Mouse (Mus musculus): ENCODE measurements around the gene E2f7.

E2f7 gene

DNA sequence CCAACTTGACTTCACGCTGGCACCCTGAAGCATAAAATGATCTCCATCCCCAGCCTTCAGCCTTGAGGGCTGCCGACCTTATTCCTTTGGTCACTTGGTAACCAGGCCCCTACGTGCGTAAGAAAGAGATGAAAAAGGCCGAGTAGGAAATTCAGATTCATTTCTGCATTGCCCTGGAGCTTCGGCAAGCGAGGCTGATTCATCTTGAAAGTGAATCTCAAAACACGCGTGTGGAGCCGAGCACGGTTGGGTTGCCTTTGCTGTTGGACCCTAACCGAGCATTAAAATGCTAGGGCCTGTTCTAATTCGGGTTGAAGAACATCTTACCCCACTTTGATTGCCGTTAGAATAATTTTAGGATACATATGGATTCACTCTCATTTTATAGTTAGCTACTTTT, 28.6 kb downstream of the E2f7 start:
- no peak for DNase-seq (ENCODE audit: low spot score)

DNA sequence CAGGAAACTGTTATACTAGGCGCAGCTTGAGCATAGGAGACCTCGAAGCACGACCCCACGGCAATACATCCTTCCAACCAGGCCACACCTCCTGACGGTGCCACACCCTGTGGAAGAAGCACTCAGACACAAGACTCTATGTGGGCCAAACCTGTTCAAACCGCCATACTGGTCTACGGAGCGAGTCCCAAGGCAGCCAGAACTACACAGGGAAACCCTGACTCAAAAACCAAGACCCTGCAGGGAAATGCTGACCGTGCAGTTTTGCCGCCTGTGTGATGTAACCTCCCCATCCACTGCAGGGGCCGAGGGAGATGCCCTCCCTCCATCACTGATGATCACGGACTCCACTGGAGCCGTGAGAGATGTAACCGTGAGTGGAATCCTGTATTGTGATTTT, 36.5 kb downstream of the E2f7 start:
- no peak for DNase-seq (ENCODE audit: low spot score)

DNA sequence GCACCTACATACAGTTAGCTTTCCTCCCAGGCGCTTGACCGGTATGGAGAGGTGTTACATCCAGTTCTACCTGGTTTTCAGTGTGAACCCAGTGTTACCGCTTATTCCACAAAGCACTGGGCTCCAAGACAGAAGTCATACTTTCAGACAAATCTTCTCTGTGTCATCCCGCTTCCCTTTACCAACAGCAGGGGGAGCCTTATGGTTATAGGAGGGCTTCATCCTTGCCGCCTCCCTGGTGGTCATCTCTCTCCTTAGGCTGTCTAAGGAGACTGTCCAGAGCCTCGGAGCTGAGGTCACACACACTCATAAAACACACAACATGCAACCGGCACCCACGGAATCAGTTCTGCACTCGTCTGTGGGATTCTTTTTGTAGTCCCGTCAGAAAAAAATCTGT, 37.4 kb downstream of the E2f7 start:
- DNase-seq (ENCODE audit: low spot score) = no peak

DNA sequence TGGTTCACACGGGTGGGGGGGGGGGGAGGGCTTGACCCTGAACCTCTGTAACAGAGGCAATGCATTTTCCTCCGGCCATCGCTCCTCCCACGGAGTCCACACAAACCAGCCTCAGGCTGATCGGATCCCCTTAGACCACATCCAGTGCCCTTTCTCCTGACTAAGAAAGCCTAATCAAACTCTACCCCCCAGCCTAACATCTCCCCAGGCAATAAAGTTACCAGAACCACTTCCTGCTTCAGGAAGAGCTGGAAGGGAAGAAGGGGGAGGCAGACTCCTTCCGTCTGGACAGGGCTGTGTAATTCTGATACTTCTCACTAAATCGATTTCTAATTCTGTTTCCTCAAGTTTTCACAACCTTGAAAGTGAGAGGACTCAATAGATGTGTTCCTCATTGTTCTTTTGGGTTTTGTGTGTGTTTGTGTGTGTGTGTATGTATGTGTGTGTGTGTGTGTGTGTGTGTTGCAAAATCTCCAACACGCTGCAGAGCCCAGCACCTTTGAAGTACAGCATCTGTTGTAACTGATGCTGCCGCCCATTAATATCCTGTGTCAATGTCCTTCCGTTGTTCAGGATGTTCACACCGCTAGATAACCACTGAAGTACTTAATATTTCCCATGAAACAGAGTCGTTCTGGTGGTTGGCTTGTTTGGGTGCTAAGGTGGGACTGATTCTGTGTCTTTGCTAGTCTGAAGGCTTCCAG, 43.0 kb downstream of the E2f7 start:
- no peak for DNase-seq (ENCODE audit: low spot score)

DNA sequence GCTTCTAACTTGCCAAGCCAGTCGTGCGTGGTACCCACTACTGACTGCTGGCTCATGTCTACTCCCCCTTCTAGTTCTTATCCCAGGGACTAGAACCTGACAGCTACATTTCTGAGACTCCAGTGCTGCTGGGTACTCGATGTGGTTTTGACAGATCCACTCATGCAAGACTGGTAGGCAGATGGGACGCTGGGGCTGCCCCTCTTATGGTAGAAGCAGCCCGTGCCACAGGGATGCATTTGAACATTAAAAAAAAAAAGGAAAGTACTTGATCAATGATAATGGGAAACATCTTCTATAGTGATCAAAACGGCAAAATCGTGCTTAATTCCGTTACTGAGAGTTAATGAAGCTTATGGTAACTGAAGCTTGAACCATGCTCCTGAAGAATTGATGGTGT, 44.4 kb downstream of the E2f7 start:
- no peak for DNase-seq (ENCODE audit: low spot score)

DNA sequence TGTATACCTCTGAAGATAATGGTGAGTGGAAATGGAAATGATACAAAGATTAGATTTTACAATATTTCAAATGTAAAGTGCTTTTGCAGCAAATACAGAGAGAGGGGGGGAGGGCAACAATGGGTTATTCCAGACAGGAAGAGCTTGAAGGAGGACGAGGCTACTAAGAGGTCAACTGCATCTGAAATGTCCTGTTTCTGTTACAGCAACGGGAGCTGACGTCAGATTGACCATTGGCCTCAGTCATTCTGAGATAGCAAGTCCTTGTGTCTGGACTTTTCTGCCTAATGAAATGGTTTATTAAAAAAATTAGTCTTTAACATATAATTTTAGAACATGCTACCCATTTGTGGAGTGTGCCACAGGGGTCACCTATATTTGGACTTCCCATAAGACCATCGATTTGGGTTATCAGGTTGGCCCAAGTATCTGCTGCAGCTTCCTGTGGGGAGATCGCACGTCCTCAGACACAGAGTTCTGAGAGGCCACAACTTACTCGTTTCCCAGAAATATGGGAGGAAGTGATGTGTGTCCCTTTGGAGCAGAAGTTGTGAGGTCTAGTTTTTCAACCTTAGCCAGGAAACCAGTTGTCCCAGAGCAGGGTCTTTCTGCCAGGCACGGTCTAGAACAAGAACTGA, 48.0 kb downstream of the E2f7 start:
- DNase-seq (ENCODE audit: low spot score) = no peak

DNA sequence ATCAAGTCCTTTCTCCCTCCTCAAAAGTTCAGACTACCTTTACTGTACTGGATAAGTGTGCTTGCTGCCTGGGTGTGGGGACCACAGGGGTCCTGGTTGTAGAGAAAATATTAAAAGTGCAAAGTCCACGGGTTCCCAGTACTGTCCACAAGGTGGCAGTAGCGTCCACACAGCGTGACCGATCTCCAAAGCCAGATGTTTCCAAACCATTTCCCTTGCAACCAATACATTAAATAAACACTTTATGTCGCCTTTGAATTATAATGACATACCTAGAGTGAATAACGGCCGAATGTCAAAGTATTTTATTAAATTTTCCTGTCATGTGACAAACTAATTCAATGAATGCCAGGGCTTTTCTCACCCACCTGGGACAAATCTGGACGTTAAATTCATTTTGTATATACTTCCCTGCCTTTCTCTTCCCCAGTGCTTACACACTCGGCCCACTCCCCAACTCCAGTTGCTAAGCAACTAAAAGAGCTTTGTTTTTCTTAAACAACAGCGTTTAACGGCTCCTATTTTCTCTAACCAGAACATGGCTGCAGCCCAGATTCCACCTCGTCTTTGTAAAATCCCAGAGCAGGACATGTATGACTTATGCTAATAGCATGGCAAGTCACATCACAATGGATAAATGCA, 49.4 kb downstream of the E2f7 start:
- DNase-seq (ENCODE audit: low spot score) = peak; percentile 16

DNA sequence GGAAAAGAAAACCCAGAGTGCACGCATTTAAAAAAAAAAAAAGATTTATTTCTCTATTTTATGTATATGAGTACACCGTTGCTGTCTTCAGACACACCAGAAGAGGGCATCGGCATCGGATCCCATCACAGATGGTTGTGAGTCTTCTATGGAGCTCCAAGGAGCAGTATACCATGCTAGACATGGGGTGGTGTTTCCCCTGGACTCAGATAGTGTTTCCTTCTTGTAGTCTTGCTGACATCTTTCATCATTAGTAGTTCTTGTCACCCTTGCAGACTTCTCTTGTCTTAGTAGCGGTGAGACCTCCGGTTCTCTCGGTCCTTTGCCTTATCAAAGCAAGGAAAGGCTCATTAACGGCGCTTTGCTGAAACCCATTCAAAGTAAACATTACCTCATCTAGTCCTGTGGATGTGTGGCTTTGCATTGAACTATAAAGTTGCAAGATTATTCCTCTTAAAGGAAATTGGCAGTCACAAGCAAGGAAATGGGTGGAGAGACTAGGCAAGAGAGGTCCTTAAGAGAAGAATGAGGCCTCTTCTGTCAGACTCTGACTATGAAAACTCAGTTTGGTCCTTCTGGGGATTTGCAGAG, 50.1 kb downstream of the E2f7 start:
- DNase-seq (ENCODE audit: low spot score) = no peak

DNA sequence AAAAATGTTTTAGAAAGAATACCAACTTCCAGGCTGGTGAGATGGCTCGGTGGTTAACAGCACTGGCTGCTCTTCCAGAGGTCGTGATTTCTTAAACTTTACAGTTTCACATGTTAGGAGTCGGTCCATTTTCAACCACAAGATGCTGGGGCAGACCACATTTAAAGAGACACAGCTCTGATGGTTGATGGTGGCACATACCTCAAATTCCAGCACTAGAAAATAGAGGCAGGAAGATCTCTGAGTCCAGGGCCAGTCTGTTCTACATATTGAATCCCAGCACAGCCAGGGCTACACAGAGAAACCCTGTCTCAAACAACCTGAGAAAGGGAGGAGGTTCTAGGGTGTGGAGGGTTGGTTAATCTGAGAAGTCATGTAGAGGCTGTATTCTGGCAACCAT, 56.1 kb downstream of the E2f7 start:
- DNase-seq (ENCODE audit: low spot score) = no peak

DNA sequence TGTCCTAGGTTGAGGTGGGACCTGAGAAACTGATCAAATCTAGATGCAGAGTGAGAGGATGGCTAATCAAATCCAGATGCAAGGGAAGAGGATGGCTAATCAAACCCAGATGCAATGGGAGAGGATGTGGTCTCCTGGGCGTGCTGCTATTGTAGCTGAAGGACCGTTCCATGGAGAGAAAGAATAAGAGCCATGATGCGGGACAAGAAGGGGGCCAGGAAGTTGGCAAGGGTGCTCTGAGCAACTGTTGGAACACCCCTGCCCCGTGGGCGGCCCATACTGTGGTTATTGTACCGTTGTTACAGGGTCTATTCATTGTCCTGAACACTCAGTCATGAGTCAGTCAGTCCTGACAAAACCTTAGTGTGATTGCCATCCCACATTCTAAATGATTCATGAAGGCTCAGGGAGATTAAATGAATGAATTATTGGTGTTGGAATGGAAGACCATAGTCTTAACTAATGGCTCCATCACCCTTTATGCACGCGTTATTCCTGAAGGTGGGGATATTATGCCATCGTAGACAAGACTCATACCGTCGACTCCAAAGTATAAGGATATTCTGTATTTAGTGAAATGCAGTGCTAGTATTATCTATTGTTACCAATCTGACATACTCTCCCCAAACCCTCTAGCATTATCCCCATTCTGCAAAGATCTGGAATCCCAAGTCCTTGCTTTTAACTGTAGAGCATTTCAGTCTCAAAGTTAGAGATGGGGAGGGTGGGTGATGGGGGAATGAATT, 59.2 kb downstream of the E2f7 start:
- no peak for DNase-seq (ENCODE audit: low spot score)

DNA sequence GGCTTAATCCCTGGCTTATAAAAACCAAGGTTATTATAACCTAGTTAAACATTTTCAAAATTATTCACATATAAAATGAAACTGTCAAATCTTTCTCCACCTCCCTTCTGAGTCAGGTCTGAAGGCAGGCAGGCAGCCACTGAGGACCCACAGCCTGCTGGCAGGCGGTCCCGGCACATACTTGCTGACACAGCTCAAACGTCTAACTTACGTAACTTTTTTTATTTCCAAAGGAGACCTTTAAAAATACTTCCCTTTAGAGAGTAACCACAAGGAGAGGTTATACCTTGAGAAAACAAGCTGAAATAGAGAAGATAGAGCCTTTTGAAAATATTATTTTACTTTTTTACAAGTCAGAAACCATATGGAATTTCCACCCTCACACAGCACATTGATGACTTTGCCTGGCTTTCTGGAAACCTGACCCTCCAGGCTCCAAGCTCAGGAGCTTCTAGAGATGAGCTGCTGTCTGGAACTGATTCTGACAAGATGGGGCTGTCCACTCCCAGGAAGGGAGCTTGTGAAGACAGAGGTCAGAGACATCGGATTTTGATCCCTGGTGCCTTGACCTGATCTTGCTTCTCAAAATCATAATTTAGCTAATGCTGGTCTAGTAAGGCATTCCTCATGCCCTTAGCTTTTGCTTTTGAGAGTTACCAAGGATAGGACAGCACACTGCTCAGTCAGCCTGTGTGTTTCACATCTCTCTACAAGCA, 59.9 kb downstream of the E2f7 start:
- no peak for DNase-seq (ENCODE audit: low spot score)

DNA sequence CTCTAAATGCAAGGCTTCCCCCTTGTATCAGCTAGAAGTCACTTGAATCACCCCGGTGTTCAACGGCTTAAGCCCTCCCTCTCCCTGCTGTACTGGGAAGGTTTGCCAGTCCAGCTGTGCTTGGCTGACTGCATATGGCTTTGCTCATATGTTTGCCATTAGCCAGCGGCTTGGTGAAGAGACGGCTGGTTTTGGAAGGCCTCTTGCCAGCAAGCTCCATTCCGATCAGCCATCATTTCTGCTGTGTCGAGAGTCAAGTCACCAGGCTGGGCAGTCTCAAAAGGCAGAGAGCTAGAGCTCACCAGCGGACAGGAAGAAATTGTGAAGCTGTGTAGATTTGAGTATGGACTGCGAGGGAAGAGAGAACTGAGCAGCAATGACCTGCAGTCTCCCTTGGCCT, 61.2 kb downstream of the E2f7 start:
- no peak for DNase-seq (ENCODE audit: low spot score)

DNA sequence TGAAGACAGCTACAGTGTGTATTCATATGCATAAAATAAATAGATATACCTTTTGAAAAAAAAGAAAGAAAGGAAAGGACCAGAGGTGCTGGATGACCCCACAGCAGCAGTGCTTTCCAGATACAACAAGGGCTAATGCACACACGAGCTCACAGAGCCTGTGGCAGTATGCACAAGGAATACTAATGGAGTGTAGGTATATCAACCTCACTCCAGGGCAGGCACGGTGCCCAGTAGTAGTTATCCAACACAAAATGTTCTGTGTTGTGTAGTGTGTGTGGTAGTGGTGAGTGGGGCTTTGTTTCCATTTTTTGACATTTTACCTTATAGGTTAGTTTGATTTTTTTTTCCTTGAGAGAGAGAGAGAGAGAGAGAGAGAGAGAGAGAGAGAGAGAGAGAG, 65.3 kb downstream of the E2f7 start:
- no peak for DNase-seq (ENCODE audit: low spot score)

DNA sequence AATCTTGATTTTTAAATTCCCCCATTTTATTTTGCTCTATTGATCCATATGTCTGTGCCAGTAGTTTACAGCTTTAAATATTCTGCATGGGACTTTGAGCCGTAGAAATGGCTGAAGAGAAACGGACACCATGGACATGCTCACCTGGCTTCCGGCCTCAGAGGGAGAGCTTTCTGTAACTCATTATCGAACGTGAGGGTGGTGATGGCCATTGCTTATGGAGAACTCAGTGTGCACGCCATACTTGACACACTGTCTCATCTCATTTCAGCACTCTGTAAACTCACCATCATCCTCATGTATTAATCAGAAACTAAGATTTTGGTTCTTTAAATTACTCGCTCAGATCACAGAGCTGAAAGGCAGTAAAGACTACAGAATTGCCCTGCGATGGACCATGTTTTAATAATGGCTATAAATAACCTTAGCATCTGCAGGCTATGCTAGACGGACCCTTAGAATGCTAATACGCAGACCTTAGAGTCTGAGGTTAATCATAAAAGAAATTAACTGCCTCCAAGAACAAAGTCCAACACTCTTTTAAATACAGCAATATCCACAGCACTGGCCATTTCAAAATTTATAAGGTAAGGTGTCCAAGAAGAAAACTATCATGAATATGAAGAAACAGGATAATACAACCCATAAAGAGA, 66.1 kb downstream of the E2f7 start:
- no peak for DNase-seq (ENCODE audit: low spot score)

DNA sequence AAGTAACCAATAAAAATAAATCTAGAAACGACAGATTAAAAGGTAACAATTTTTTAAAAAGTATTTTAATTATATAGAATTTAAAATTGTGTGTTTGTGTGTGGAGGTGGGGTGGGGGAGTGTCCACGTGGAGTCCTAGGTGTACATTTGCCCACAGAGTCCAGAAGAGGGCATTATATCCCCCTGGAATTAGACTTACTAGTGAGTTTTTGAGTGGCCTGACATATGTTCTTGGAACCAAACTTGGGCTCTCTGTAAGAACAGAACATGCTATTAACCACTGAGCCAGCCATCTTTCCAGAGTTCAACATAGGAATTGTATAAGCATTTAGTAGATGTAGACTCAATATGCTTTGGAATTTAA, 66.6 kb downstream of the E2f7 start:
- DNase-seq (ENCODE audit: low spot score) = no peak

DNA sequence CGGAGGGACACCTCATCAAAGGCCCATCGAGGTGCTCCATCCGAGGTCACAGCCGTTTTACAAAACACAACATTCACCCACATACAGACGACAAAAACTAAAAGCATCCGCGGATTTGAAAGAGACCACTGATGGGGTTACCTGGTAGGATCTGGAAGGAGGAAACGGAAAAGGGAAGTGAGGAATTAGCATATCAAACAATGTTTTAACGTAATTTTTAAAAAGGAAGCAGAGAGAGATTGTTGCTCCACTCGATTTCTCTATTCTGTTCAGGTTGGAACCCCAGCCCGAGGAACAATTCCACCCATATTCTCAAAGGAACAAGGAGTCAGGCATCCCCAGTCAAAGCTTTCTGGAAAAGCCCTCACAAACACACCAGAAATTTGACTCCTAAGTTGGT, 75.9 kb downstream of the E2f7 start:
- no peak for DNase-seq (ENCODE audit: low spot score)

DNA sequence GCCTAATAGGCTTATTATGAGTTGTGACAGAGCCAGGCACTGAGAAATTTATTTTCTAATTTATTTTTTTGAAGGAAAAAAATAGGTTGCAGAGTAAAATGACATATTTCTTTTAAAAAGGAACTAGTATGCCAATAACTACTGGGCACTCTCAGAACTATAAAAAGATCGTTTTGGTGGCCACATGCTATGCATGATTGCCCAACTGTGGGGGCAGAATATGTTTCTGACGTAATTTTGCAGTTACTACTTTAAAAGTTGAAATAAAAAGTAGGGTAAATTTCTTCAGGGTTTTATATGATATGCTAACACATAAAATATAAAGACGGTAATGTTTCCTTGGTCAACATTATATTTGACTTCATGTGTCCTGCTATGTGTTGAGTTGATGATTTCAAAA, 76.5 kb downstream of the E2f7 start:
- DNase-seq (ENCODE audit: low spot score) = no peak

DNA sequence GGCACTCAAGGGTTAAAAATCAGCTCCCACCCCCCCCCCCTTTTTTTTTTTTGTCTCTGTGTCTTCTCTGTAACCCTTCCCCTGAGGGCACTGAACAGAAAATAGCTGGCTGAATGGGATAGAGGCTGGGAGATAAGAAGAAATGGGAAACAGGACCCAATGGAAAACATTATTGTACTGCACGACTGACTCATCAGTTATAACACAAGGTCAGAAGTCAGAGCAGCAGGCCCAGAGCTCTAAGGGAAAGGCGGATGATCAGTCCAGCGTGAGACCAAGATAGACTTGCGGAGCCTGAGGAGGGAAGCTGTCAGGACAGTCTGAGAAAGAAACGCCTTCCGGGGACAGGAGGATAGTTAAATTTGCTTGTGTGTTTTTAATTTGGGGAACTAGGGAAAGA, 87.1 kb downstream of the E2f7 start:
- no peak for DNase-seq (ENCODE audit: low spot score)

DNA sequence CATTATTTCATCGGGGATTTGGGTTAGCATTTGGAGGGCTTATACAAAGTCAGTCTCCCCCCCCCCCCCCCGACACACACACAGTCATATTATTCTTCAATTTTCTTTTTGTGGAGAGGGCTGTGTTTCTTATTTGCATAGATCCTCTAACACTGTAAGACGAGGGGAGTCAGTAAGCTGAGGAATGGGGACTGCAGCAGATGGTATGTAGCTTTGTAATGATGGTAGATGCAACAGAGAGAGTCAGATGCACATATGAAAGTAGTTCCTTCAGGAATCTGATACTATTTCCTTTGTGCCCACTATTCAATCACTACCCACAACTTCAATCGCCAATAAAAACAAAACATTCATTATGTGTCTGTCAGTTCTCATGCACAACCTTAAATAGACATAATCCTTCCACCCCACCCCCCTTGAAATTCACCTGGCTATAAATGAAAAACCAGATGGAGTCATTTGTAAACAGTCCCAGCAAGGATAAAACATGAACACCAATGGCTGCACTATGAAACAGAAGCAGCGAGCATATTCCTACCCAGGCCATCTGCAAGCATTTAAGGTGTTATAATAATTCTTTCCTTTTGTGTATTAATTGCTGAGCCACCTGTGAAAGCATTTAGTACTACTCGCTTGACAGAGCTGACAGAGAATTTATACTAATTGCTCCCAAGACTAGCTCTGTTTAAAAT, 90.0 kb downstream of the E2f7 start:
- DNase-seq (ENCODE audit: low spot score) = no peak
